Mouse (Mus musculus) kidney, postnatal 14 days (tissue): ENCODE data around the gene Enthd1.
"Not testable (repeated sequence)": the region's sequence is repeated elsewhere in the genome, so short reads cannot be mapped to it uniquely, and the experiment has no call there.

Source experiments
- DNase-seq: peaks from one replicate; pipeline ENCODE4 v3.0.0; 2022; ENCODE audit warnings: mixed read lengths

The Enthd1 gene

DNA sequence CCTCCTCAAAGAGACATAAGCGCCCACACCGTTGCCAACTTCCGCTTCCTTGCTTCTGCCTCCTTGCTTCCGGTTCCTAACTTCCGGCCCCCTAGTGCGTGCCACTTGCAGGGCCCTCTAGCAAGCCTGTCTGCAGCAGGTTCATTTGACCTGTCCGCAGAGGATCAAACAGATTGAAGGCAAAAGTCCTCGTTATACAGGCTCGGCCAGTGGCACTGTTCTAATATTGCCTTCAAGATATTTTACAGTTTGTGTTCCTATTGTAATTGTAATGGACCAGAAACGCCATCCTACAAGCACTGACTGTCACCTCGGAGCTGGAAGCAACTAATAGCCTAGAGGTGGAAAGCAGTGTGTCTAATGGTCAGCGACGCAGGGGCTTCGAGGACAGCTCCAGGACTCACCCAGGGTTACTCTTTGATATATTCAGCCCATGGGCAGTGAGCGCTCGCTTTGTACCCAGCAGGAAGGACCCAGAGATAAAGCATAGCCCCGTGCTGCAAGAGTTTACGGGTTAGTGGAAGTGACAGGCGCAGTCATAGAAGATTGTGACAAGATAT is at the start of gene Enthd1:
Enthd1 (minus strand) TSS at position 51 of the 560 bp plus-strand sequence.
- DNase-seq = no peak

DNA sequence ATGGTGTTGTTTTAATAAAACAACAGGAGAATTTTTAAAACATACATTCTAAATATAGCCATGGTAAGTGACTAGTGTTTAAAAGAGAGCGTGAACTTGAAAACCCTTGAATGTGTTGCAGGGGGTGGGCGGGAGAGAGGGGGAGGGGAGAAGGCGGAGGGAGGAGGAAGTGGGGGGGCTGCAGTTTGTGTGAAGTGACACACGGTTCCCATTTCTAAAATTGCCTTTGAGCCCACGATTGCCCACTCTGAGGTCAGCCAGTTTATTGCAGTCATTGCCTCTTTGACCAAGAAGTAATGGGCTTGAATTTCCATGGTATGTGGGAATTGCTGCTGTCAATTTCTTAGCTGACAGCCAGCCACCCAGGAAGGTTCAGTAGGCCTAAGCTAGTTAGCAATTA is 48.9 kb upstream of the Enthd1 start:
- DNase-seq = no peak

DNA sequence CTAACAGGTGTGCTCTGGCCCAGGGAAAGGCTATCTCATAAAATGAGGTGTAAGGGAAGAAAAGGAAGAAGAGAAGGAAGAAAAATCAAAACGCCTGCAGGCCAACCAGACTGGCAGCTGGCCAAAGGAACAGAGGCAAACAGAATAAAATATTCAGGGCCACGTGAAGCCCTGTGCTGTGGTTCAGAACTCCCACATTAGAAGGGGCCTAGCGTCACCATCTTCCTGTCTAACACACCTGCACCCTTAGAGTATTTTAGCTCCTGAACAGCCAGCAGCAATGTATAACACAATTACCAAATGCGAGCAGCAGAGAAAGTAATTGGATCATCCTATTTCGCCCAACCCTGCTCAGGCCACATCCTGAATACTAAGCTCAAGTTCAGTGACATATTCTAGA is 46.5 kb upstream of the Enthd1 start:
- no peak for DNase-seq

DNA sequence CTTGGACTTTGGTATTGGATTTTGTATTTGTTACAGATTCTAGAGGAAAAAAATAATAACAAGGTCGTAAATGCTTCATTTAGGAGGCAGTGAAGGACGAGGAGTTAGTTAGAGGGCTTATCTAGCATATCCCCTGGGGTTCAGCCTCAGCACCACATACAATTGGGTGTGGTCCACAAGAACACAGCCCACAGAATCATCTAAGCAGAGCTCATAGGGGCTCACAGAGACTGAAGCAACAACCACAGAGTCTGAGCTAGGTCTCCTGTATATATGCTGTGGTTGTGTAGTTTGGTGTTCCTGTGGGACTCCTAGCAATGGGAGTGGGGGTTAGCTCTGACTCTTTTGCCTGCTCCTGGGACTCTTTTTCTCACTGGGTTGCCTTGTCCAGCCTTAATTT is 45.4 kb upstream of the Enthd1 start:
- DNase-seq = no peak

DNA sequence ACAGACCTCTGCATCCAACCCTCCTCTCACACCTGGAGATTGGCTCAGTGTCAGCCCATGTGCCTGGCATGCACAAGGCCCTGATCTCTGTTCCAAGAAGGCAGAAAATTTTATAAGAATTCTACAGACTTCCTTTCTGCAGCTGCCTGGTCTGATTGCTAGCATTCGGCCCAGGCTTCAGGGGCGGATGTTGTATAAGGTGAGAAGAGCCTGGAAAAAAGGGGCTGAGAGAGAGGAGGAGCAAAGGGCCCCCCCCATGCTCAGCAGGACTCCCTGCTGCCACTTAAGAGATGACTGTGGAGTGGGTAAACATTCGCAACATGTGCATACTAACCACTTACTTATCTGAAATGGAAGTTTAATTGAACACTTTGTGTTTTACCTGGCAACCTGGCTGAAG is 43.0 kb upstream of the Enthd1 start:
- no peak for DNase-seq

DNA sequence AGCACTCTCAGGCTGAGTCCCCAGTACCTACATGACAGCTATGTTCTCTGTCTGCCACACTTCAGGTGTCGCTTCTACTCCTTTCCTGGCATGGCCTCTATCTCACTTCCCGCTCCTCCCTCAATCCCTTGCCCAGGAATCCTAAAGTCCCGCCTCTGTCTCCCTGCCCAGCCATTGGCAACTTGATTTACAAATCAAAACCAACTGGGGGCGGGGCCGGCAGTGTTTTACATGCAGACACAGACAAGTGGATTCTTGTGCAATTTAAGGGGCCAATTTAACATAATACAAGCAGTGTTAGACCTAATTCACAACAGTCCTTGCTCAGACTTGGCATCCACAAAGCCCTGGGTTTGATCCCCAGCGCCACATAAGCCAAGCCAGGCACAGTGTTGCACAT is 39.1 kb upstream of the Enthd1 start:
- DNase-seq = no peak

DNA sequence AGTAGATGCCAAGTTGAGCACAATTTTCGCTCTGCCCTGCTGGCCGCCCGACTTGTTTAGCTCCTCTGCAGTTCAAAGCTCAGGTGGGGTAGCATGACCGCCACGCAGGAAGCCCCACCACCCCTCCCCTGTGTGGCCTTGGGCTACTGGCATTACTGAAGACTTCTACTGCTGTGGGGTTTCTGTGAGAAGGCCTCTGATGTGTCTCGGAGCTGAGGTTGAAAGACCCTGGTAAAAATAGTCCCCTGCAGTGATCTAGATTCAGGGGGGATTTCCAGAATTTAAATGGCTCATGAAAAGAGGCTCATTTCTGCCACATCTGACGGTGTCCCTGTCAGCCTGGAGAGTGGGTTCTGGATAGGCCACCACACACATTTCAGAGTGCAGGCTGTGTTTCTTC is 37.5 kb upstream of the Enthd1 start:
- no peak for DNase-seq

DNA sequence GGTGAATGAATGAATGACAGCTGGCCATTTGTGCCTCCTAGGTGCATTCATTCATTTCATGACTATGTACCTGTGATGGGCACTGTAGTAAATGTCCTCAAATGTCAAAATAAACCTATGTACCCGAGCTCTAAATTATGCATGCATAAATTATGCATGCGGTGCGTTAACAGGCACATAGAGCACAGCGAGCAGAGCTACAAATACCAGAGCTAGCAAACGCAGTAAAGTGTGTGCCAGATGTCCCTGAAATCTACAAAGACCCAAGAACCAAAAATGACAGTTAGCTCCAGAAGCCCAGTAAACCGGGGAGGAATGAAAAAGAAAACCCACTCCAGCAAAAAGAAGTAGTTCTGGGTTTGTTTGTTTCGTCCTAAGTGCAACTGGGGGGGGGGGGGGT is 36.5 kb upstream of the Enthd1 start:
- no peak for DNase-seq

DNA sequence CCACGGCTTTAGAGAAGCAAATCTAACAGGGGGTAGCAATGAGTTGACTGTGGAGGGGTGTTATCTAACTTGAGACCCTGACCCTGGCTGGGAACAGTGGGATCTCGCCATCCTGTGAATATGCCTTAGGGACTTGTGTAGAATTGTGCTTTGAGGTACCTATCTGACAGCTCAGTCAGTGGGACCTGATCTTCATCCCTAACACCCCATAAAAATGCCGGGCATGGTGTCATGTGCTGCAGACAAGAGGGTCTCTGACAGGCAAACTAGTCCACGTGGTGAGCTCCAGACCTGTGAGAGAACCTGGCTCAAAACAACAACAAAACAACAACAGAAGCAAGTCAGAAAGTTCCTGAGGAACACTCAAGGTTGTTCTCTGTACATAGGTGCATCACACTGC is 34.9 kb upstream of the Enthd1 start:
- DNase-seq = no peak

DNA sequence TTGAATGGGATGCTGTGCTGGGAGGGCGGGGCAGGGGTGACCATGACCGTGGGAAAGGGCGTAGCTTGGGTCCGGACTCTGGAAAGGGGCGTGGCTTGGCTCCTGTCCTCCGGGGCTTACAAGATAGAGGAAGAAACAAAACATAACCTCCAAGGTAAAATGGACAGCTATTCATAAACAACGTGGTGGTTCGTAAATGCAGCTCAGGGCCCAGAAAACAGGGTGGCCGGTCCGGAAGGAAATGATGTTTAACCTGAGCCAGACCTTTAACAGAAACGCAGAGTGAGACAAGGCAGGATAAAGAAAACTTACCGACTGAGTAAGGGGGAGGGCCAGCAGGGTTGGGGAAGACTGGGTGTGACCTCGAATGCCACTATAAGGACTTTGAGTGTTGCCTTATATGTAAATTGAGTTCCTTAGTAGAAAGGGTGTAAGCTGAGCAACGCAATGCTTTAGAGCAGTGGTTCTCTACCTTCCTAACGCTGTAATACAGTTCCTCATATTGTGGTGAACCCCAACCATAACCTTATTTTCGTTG is 34.3 kb upstream of the Enthd1 start:
- DNase-seq = peak; percentile 74

DNA sequence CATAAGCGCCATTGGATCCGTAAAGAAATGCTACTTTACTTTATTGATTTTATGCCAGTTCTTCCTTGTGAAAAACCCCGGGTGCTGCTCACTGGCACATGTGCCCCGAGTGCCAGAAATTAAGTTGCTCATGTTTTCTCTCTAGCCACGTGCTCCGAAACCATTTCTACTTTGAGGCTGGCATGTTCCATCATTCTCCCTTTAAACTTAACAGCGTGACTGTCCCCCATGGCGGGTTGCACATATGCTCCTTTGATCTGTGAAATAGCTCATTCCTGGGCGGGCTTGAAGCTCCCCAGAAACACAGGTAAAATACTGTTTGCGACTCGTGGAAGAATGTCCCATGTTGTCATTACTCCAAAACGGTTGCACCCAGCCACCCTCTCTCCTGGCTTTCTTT is 33.8 kb upstream of the Enthd1 start:
- no peak for DNase-seq

DNA sequence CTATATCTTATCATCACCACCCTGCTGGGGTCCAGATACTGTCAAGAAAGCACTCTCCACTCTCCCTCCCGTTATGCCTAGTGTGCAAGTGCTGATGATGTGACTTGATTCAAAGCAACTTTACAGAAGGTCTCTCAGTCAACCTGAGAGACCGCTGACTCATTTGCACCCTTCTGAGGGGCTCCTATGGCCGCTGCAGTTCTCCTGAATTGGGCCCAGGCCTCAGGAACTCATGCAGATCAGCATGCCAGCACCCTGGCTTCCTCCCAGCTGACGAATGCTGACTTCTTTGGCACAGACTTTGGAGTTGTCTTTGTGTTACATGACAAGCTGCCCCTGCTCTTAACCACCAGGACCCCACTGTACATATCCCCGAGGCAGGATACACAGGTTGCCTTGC is 28.9 kb upstream of the Enthd1 start:
- DNase-seq = no peak

DNA sequence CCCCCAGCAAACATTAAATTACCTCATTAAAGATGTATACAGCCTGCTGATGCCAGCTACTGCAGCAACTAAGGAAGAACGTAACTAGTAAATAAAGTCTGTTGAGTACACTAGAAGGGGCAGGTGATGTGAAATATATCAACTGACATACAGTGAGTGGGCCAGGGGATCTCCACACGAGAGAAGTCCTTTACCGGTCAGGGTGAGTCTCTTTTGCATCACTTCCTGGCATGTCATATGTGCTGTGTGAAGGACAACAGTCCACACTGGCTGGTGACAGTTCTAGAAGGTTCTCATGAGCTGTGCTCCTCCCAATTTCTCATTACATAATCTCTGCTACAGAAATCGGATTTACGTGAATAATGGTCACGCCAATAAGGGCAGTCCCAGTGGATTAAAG is 27.8 kb upstream of the Enthd1 start:
- DNase-seq = no peak

DNA sequence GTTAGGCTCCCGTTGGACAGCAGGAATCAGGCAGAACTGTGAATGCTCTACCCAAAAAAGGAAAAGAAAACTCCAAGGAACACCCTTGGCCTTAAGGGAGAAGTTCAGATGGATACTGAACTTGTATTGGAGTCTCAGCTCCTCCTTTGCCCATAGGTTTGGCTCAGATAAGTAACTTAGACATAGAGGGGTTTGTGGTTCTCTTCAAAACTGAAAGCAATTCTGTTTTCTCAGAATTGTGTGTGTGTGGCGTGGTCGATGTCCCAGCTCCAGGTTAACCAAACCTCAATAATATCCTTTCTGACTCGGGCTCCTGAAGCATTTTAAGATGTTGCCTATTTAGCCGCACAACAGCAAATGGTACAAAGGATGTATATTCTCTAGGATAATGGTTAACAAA is 25.7 kb upstream of the Enthd1 start:
- DNase-seq = no peak

DNA sequence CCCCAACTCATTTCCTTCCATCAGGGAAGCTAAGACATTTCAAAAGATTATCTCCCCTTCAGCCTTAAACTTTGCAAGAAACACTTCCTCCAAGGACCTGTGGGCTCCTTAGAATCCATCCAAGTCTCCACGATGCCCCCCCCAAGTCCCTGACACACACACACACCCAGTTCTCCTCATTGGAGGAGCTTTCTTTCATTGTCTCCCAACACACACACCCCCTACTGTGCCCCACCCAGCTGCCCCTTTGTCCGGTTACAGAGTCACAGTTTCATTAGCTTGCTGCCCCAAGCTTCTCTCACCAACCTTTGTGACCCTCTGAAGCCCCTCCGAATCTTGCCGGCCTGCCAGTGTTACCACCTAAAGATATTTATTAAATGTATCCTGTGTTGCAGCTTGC is 21.3 kb upstream of the Enthd1 start:
- DNase-seq = no peak

DNA sequence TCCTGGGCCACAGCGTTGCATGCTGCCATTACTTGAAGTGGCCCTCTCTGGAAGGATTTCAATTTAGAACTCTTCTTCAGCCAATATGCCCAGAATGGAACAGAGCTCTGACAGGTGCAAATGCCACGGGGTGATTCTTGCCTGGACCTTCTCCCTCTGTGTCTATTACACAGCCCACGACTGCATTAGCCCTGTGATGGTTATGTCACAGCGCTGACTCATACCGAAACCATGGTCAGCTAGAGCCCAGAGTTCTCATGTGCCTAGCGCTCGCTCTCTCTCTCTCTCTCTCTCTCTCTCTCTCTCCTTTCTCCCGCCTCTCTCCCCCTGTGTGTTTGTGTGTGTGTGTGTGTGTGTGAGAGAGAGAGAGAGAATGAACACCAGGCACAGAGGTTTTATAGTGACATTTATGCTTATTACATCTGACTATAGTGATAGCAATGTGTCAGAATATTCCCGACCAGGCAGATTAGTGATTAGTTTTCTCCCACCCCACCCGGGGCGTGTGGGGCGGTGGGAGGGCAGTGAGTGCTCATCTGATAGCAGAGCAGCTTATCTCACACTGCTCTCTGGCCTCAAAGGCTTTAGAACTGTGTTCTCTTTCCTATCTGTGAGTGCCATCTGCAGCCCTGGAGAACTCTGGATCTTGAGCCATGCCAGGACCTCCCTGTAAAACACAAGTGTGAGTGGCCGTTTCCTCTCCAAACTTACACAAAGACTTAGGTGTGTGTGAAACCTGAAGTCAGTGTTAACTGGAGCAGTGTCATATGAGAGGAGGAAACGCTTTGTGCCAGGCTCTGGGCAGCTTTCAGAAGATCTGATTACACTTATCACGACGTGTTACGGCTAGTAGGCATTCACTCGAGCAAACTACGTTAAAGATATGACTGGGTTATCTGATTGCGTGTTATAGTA is 17.9 kb upstream of the Enthd1 start:
- DNase-seq = no peak

DNA sequence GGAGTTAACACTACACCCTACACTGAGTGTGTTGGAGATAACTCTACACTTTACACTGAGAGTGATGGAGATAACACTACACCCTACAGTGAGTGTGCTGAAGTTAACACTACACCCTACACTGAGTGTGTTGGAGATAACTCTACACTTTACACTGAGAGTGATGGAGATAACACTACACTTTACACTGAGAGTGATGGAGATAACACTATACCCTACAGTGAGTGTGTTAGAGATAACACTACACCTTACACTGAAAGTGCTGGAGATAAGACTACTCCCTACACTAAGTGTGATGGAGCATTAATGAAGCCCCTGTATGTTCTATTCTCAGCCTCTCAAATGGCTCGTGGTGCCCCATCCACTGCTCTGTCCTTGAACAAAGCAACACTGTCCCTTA is 15.6 kb upstream of the Enthd1 start:
- not testable (repeated sequence) for DNase-seq

DNA sequence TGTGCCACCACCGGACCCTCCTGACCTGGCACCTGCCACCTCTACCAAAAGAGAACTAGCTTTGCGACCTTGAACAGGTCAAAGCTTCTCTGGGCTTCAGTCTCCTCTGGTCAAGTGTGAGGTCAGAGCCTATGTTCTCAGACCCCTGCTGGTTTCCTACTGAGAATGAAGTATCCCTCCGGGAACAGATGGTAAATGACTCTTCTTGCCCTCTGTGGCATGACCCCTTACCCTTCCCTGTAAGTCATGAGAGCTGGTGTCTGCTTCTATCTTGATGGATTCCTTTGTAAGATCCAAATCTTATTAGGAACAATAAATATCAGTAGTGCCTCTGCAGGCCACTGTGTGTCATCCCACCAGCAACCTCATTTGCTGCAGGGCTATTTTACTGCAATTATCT is 14.2 kb upstream of the Enthd1 start:
- no peak for DNase-seq

DNA sequence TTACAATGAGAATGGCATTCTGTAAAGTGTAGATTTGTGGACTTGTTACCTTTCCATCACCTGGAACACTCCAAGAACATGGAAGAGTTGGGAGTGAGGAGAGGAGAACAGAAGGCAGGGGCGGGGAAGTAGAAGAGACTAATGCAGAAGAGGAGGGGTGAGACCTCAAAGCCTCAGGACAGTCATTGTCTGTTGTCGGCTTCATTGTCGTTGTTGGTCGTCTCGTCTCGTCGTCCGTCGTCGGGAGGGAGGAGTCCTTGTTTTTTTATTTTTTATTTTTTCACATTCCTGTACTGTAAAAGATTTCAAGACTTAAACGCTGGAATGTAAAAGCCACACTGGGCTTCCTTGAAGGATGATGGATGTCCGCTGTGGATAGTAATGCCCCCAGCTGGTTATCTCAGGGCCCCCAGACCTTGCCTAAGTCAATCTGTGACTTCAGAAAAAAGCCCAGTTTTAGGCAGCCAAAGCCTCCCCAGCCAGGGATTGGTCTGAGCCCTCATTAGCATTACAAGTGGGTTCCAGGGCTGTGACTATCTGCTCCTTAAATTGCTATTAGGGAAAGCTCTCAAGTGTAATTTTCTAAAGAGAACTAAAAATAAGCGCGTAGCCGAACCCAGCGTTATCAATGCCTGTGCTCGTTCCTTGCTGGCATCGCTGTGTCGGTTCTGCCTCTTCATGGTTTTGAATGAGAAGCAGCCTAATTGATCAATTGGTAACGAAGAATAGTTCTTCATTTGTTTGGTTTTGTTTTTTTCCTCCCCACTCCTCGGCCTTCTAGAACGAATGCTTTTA is 12.4 kb upstream of the Enthd1 start:
- no peak for DNase-seq

DNA sequence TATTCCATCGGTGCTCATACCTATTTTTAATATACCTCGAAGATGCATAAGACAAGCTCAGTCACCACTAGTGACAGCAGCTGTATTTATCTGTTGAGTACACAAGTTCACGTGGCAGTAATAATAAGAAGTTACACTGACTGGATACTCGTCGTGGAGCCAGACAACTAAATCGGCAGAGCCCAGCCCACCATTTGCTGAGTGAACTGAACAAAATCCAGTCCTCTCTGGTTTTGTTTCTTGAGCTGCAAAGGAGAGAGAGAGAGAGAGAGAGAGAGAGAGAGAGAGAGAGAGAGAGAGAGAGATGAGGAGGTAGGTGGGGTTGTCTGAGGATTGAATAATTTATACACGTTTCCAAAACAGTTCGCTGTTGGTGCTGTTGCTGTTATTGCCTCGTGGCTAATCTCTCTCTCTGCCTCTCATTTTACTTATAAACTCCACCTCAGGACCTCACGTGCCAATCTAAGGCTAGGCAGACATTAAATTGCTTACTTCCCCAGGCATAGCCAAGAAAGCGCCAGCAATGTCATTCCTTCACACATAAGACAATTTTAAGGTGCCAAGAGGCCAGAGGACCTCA is 11.5 kb upstream of the Enthd1 start:
- DNase-seq = no peak

DNA sequence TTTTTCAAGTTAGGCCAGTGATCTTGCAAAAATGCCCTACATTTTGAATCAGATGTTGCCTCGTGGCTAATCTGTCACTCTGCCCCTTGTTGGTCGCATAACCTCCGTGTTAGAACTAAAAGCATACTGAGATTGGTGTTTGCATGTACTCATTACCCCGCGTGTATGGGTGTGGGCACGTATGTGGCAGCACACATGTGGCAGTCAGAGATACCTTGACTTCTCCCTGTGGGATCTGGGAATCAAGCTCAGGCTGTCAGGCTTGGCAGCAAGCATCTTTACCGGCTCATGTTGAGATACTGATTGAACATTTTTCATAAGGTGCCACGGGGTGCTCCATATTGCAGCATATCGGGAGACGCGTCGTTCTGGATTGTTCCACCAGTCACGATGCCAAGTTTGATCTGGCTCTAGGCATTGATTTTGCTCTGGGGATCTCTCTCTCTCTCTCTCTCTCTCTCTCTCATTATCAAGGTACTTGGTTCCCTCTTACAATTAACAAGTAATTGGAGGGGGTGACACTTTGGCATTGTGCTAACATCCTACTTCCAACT is 10.9 kb upstream of the Enthd1 start:
- no peak for DNase-seq

DNA sequence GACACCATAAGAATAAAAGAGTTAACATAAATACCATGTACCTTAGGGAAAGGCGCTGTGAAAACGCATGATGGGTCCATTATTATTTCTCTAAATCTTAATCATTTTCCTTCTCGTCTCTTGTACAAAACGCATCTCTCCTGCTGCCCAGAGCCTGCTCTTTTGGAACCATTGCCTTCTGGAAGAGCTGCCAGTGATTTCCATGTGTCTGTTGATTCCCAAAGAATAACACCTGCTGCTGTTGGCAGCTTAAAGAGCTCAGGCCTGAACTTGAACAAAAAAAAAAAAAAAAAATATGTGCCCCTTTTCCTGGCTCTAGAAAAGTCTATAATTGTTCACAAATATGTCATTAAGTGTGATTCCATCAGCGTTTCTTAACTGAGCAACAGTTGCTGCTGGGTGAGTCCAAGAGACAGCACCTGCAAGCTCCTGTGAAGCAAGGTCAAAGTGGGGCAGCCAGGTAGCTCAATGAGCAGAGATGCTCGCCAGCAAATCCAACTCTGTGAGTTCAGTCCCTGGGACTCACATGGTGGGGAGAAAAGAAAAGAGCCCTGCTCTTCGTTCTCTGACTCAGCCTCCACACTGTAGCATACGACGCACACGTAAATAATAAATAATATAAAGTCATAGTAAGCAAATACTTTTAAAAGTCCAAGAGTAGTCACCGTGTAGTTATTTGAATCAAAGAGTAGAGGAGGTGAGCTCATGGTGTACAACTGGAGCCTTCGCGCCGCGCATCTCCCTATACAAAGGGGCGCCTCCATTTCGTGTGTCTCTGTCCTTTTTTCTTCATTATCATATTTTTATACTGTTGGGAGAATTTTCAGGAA is 9.5 kb upstream of the Enthd1 start:
- no peak for DNase-seq
